Mouse (Mus musculus) embryonic fibroblast, embryonic 13.5 days (primary cell): Measurements from ENCODE around the gene Gtf2ird1.
"Not testable (repeated sequence)": the region's sequence is repeated elsewhere in the genome, so short reads cannot be mapped to it uniquely, and the experiment has no call there.

ENCODE experiments used
- CTCF ChIP-seq: IDR thresholded peaks from 2 replicates; pipeline ENCODE4 v1.5.1; 2011; ENCODE audit warnings: mild to moderate bottlenecking, control low read depth, low read length, moderate library complexity, borderline replicate concordance; ENCODE audit not compliant: insufficient read depth
- POLR2A ChIP-seq: IDR thresholded peaks from 2 replicates; pipeline ENCODE4 v1.6.1; 2011; ENCODE audit warnings: low read depth, mild to moderate bottlenecking, control low read depth, low read length, moderate library complexity

GRCm38 (mm10) chr5:134355372-134355771 lies 101.1 kb downstream of the Gtf2ird1 start:
- TF ChIP-seq POLR2A, CTCF: not testable (repeated sequence)
